Mouse (Mus musculus) heart, postnatal 0 days (tissue): ENCODE results near the gene Gap43. TPM values are rescaled to one million over a fixed set of nuclear protein-coding genes. Genes with fewer than 3 reads are reported as not detected.
"Not testable (repeated sequence)": the region's sequence is repeated elsewhere in the genome, so short reads cannot be mapped to it uniquely, and the experiment has no call there.

Experiments
- ATAC-seq: fragments of 200-750 bp; cut with Nextera tagmentation; 2 replicates; pipeline ENCODE4 v1.8.0; 2017; ENCODE audit warnings: low read depth, moderate number of reproducible peaks, moderate library complexity; ENCODE audit not compliant: insufficient read depth
- DNase-seq: peaks from one replicate; pipeline ENCODE4 v3.0.0-alpha.2; 2016; ENCODE audit warnings: low spot score
- H3K27ac ChIP-seq: fragments of 300-500 bp; sonication (generic); 2 replicates; pipeline ENCODE4 v1.5.1; 2014; ENCODE audit warnings: low read depth, mild to moderate bottlenecking
- H3K27me3 ChIP-seq: fragments of 300-500 bp; sonication (generic); 2 replicates; pipeline ENCODE4 v1.6.1; 2014; ENCODE audit warnings: low read length, mixed read lengths; ENCODE audit not compliant: control insufficient read depth, insufficient read depth
- H3K36me3 ChIP-seq: fragments of 300-500 bp; sonication (generic); replicated peaks from 2 replicates; pipeline ENCODE4 v1.6.1; 2014; ENCODE audit warnings: low read length, mixed read lengths; ENCODE audit not compliant: control insufficient read depth, insufficient read depth
- H3K4me1 ChIP-seq: fragments of 300-500 bp; sonication (generic); 2 replicates; pipeline ENCODE4 v1.6.1; 2014; ENCODE audit warnings: antibody characterized with exemption; ENCODE audit not compliant: control insufficient read depth, insufficient read depth
- H3K4me2 ChIP-seq: fragments of 300-500 bp; sonication (generic); 2 replicates; pipeline ENCODE4 v1.6.1; 2014; ENCODE audit warnings: low read depth, mild to moderate bottlenecking, low read length, moderate library complexity
- H3K4me3 ChIP-seq: fragments of 300-500 bp; sonication (generic); 2 replicates; pipeline ENCODE4 v1.5.1; 2014; ENCODE audit warnings: low read depth, low read length
- H3K9ac ChIP-seq: fragments of 300-500 bp; sonication (generic); replicated peaks from 2 replicates; pipeline ENCODE4 v1.6.1; 2014; ENCODE audit warnings: low read depth, low read length, mixed read lengths
- H3K9me3 ChIP-seq: fragments of 300-500 bp; sonication (generic); replicated peaks from 2 replicates; pipeline ENCODE4 v1.6.1; 2016; ENCODE audit warnings: low read length; ENCODE audit not compliant: control insufficient read depth
- CTCF ChIP-seq: IDR thresholded peaks from 2 replicates; pipeline ENCODE4 v1.5.1; 2016; ENCODE audit warnings: antibody characterized with exemption, control low read depth, low read depth
- EP300 ChIP-seq: IDR thresholded peaks from 2 replicates; pipeline ENCODE4 v1.6.1; 2016; ENCODE audit warnings: antibody characterized with exemption, low read depth
- WGBS: fragments of 180-500 bp; shearing (Covaris S2); extraction: QIAGEN DNeasy Blood & Tissue Kit; methylation state at CpG from one replicate; pipeline ENCODE4 v1.1.7; 2014; 5-methylcytosine and 5-hydroxymethylcytosine counted together
- polyA plus RNA-seq: library from polyadenylated mRNA; unstranded; fragments of >200 nt; fragmentation: Nextera tagmentation; extraction: Ambion mirVana; gene quantifications from 2 replicates; pipeline ENCODE4 v1.2.1, GENCODE M21; 2015
- total RNA-seq: library from RNA; depleted of rRNA; stranded (reverse); fragments of >200 nt; gene quantifications from 2 replicates; pipeline ENCODE4 v1.2.3, GENCODE M21; 2014; ENCODE audit warnings: low replicate concordance

Gene Gap43
- total and polyA plus RNA-seq, 2 experiments from 2014 or later = 5.6 to 6.7 TPM

- H3K27ac ChIP-seq = no peak overlapping the region
- ATAC-seq (no peak), DNase-seq (no peak)
- WGBS = 77% methylated on average over 4 of the region's 4 CpGs
- no peak overlapping the region for H3K4me2 ChIP-seq
- no peak overlapping the region for H3K9ac ChIP-seq
- H3K4me1 ChIP-seq = no peaks in the 10 kb centered on the region
- H3K27me3 ChIP-seq = no peaks in the 10 kb centered on the region
- H3K36me3 ChIP-seq = no peaks in the 10 kb centered on the region
- H3K4me3 ChIP-seq = no peak overlapping the region
- H3K9me3 ChIP-seq = no peaks in the 10 kb centered on the region
- no peak for TF ChIP-seq EP300
- TF ChIP-seq CTCF = no peak
Measured at GRCm38 (mm10) chr16:42360061-42360460, 19.6 kb upstream of the Gap43 start.

GRCm38 (mm10) chr16:42358058-42358457 is 17.6 kb upstream of the Gap43 start:
- H3K27me3 ChIP-seq = no peaks in the 10 kb centered on the region
- no peak overlapping the region for H3K9ac ChIP-seq
- H3K4me1 ChIP-seq = no peaks in the 10 kb centered on the region
- H3K4me3 ChIP-seq = no peak overlapping the region
- TF ChIP-seq CTCF (no peak), EP300 (no peak)
- no peaks in the 10 kb centered on the region for H3K9me3 ChIP-seq
- WGBS = 89% methylated on average over 4 of the region's 4 CpGs
- DNase-seq (no peak), ATAC-seq (no peak)
- no peaks in the 10 kb centered on the region for H3K36me3 ChIP-seq
- H3K4me2 ChIP-seq = no peak overlapping the region
- no peak overlapping the region for H3K27ac ChIP-seq

GRCm38 (mm10) chr16:42350076-42350475 is 9.6 kb upstream of the Gap43 start:
- Histone ChIP-seq H3K36me3 (no peaks in the 10 kb centered on the region), H3K4me2 (no peak overlapping the region), H3K9me3 (no peaks in the 10 kb centered on the region), H3K27ac (no peak overlapping the region), H3K4me1 (no peaks in the 10 kb centered on the region), H3K27me3 (no peaks in the 10 kb centered on the region), H3K9ac (no peak overlapping the region), H3K4me3 (no peak overlapping the region)
- no peak for DNase-seq
- ATAC-seq = no peak
- TF ChIP-seq CTCF (no peak), EP300 (no peak)
- WGBS = 86% methylated on average over 2 of the region's 2 CpGs

- not testable (repeated sequence) for H3K9ac ChIP-seq, H3K36me3 ChIP-seq, ATAC-seq, H3K4me3 ChIP-seq, H3K4me2 ChIP-seq, H3K27me3 ChIP-seq, H3K9me3 ChIP-seq, DNase-seq, H3K27ac ChIP-seq
- 54% methylated on average over 2 of the region's 3 CpGs for WGBS
- H3K4me1 ChIP-seq = peaks cover 11% of the 10 kb centered on the region
Measured at GRCm38 (mm10) chr16:42340865-42341264, 414 bp upstream of the Gap43 start.

- Histone ChIP-seq H3K4me3 (peak overlapping the region; percentile 45), H3K9ac (0 out of 2 replicates have a peak overlapping the region, but pooled peaks have one; percentile 4), H3K4me2 (peak overlapping the region; percentile 75), H3K27ac (no peak overlapping the region), H3K27me3 (0 out of 2 replicates have a peak, but pooled peaks cover 3% of the 10 kb centered on the region), H3K36me3 (no peaks in the 10 kb centered on the region), H3K9me3 (no peaks in the 10 kb centered on the region), H3K4me1 (peaks cover 11% of the 10 kb centered on the region)
- DNase-seq (no peak), ATAC-seq (no peak)
- no peak for TF ChIP-seq CTCF
- TF ChIP-seq EP300 = no peak
- WGBS = 2% methylated on average over 10 of the region's 10 CpGs
Measured at GRCm38 (mm10) chr16:42339512-42339911, 939 bp downstream of the Gap43 start.

GRCm38 (mm10) chr16:42338987-42339386 is 1.5 kb downstream of the Gap43 start:
- peak overlapping the region; percentile 75 for H3K4me2 ChIP-seq
- no peak for DNase-seq
- peaks cover 11% of the 10 kb centered on the region for H3K4me1 ChIP-seq
- H3K9me3 ChIP-seq = no peaks in the 10 kb centered on the region
- ATAC-seq = no peak
- no peaks in the 10 kb centered on the region for H3K36me3 ChIP-seq
- WGBS = 20% methylated on average over 4 of the region's 4 CpGs
- 0 out of 2 replicates have a peak, but pooled peaks cover 3% of the 10 kb centered on the region for H3K27me3 ChIP-seq
- H3K4me3 ChIP-seq = peak overlapping the region; percentile 45; the same call in 1 of the 2 replicates
- H3K27ac ChIP-seq = no peak overlapping the region
- TF ChIP-seq EP300 = no peak
- TF ChIP-seq CTCF = no peak
- 0 out of 2 replicates have a peak overlapping the region, but pooled peaks have one; percentile 4 for H3K9ac ChIP-seq
